Mouse (Mus musculus) urinary bladder, postnatal 4 days (tissue): ENCODE data around the gene Defb26.

Experiments
- DNase-seq, 2 experiments: peaks; one replicate each; pipeline ENCODE4 v3.0.0; 2021 to 2022; ENCODE audit warnings: low spot score in 2 of 2

The Defb26 gene

GRCm38 (mm10) chr2:152470973-152471372 is 40.5 kb downstream of the Defb26 start:
- DNase-seq: no peak

- no peak for DNase-seq
Observed at GRCm38 (mm10) chr2:152464570-152465150, 46.8 kb downstream of the Defb26 start, which contains the start of gene Defb23. Defb23 (minus strand) TSS chr2:152464620.

GRCm38 (mm10) chr2:152459241-152459640 is 52.3 kb downstream of the Defb26 start:
- DNase-seq: no peak
